Mouse (Mus musculus) embryonic facial prominence, embryonic 10.5 days (tissue): ENCODE measurements around the gene Pex14. TPM values are rescaled to one million over a fixed set of nuclear protein-coding genes. Genes with fewer than 3 reads are reported as not detected.

Experiments used
- DNase-seq: peaks from one replicate; pipeline ENCODE4 v3.0.0-alpha.2; 2017; ENCODE audit warnings: low spot score
- H3K27ac ChIP-seq: fragments of 300-500 bp; sonication (generic); replicated peaks from 2 replicates; pipeline ENCODE4 v1.5.1; 2016; ENCODE audit warnings: mild to moderate bottlenecking
- H3K27me3 ChIP-seq: fragments of 300-500 bp; sonication (generic); replicated peaks from 2 replicates; pipeline ENCODE4 v1.6.1; 2016; ENCODE audit warnings: low read depth, mild to moderate bottlenecking; ENCODE audit not compliant: poor library complexity, severe bottlenecking
- H3K36me3 ChIP-seq: fragments of 300-500 bp; sonication (generic); replicated peaks from 2 replicates; pipeline ENCODE4 v1.6.1; 2016; ENCODE audit warnings: mild to moderate bottlenecking, moderate library complexity
- H3K4me1 ChIP-seq: fragments of 300-500 bp; sonication (generic); 2 replicates; pipeline ENCODE4 v1.6.1; 2016
- H3K4me3 ChIP-seq: fragments of 300-500 bp; sonication (generic); 2 replicates; pipeline ENCODE4 v1.5.1; 2016; ENCODE audit warnings: mild to moderate bottlenecking, moderate library complexity
- H3K9me3 ChIP-seq: fragments of 300-500 bp; sonication (generic); 2 replicates; pipeline ENCODE4 v1.6.1; 2016; ENCODE audit warnings: mild to moderate bottlenecking
- WGBS: fragments of 180-500 bp; shearing (Covaris S2); methylation state at CpG from one replicate; pipeline ENCODE4 v1.1.7; 2016; 5-methylcytosine and 5-hydroxymethylcytosine counted together
- polyA plus RNA-seq: library from polyadenylated mRNA; unstranded; fragments of >200 nt; fragmentation: Nextera tagmentation; extraction: Ambion mirVana; gene quantifications from 2 replicates; pipeline ENCODE4 v1.2.1, GENCODE M21; 2016

Gene Pex14
- polyA plus RNA-seq, 1 experiment from 2014 or later, result 59.0 TPM

DNA sequence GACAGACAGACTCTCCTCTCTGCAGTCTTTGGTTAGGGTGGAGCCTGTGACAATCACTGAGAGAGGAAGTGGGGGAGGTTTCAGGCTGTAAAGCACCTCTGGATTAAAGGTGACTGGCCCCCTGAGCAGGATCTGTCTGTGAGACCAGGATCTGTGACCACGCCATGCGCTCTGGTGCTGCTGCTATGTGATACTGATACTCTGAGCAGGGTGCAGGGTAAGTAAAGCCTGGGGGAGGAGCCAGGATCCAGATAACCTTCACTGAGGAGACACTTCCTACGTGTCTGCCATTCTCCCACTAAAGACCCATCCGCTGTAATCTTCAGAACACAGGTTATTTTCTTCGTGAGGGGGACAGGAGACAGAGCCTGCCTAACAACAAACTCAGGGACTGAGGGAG is 53.8 kb downstream of the Pex14 start:
- Histone ChIP-seq H3K9me3 (no peaks in the 10 kb centered on the region), H3K4me3 (no peak overlapping the region), H3K36me3 (peaks cover 4% of the 10 kb centered on the region; the same call in 1 of the 2 replicates), H3K27me3 (peaks cover 11% of the 10 kb centered on the region; the same call in 1 of the 2 replicates), H3K27ac (no peak overlapping the region), H3K4me1 (peaks cover 83% of the 10 kb centered on the region)
- WGBS, result 50% methylated on average over 5 of the region's 5 CpGs
- DNase-seq, result no peak

DNA sequence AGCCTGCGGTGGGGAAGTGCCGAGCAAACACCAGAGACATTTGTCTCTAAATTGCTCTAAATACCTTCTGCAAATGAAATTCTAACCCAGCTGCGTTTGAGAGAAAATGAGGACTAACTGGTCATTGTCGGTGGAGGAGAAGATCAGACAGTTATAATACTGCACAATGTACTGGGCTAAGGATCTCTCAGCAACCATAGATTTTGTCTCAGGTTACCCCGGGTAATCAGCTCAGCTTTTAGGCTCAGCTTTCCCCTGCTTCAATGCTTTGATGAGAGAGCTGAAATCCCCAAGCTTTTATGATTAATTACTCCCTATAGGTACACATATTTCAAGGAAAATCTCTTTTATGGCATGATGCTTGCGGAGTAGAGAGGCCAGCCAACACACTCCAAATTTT is 59.4 kb downstream of the Pex14 start:
- no peak for DNase-seq
- Histone ChIP-seq H3K27ac (no peak overlapping the region), H3K4me3 (no peak overlapping the region), H3K4me1 (peaks cover 73% of the 10 kb centered on the region), H3K36me3 (peaks cover 15% of the 10 kb centered on the region; the same call in 1 of the 2 replicates), H3K9me3 (no peaks in the 10 kb centered on the region), H3K27me3 (no peaks in the 10 kb centered on the region)
- WGBS, result 47% methylated on average over 6 of the region's 6 CpGs

DNA sequence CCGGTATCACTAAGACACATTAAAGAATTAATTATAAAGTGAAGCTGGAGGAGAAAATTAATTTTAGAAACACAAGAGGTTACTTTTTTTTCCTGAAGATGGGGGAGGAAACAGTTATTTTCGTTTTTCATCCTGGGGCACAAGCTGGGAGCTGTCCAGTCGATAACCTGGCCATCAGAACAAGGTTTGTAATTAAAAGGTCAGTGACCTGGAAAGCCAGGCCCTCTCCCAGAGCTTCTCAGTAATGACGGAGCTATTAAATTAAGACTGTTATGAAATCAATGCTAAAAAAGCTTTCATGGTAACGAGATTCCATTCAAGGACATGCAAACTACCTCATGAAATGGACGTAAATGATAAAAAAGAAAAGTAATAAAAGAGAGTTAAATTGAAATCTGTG is 62.0 kb downstream of the Pex14 start:
- 39% methylated on average over 6 of the region's 6 CpGs for WGBS
- H3K27ac ChIP-seq, result 0 out of 2 replicates have a peak overlapping the region, but pooled peaks have one; percentile 30
- peaks cover 68% of the 10 kb centered on the region for H3K4me1 ChIP-seq
- no peak overlapping the region for H3K4me3 ChIP-seq
- no peaks in the 10 kb centered on the region for H3K9me3 ChIP-seq
- H3K27me3 ChIP-seq, result no peaks in the 10 kb centered on the region
- no peak for DNase-seq
- peaks cover 17% of the 10 kb centered on the region; the same call in 1 of the 2 replicates for H3K36me3 ChIP-seq

DNA sequence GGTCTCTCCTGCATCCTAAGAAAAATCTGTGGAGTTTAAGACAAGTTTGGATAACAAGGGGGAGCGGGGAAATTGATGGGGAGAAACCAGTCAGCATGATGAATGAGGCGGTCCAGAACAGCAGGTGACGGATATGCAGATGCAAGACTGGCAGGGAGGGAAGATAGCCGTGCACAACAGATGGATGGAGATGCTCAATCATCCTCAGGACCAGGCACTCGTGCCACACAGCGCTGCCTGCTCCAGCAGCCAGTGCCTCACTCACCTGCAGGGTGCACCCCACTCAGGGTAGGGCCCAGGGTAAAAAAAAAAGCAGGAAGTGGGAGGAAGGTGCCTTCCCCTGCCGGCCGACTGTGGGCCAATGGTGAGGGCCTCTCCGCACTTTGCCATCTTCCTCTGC is 63.1 kb downstream of the Pex14 start:
- Histone ChIP-seq H3K4me1 (peaks cover 61% of the 10 kb centered on the region), H3K36me3 (peaks cover 17% of the 10 kb centered on the region; the same call in 1 of the 2 replicates), H3K9me3 (no peaks in the 10 kb centered on the region), H3K27me3 (no peaks in the 10 kb centered on the region), H3K4me3 (no peak overlapping the region), H3K27ac (peak overlapping the region; percentile 51)
- no peak for DNase-seq
- WGBS, result 58% methylated on average over 9 of the region's 9 CpGs

DNA sequence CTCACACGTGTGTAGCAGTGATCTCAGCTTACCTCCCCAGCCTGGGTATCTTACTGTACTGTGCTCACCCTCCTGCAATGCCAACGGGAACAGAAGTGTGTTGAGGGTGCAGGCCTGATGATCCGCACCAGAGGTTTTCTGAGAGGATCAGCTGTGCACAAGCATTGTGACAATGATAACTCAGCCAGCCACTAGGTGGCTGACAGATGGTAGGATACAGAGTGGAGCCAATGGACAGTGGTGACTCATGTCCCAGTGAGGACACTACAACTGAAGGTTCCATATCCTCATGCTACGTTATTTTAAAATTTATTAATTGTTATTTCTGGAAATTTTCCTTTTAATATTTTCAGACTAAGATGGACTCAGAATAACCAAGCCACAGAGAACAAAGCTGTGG is 68.2 kb downstream of the Pex14 start:
- no peaks in the 10 kb centered on the region for H3K27me3 ChIP-seq
- H3K4me1 ChIP-seq, result peaks cover 27% of the 10 kb centered on the region
- no peak overlapping the region for H3K27ac ChIP-seq
- H3K4me3 ChIP-seq, result no peak overlapping the region
- H3K9me3 ChIP-seq, result no peaks in the 10 kb centered on the region
- DNase-seq, result no peak
- H3K36me3 ChIP-seq, result 0 out of 2 replicates have a peak, but pooled peaks cover 10% of the 10 kb centered on the region
- 75% methylated on average over 4 of the region's 4 CpGs for WGBS

DNA sequence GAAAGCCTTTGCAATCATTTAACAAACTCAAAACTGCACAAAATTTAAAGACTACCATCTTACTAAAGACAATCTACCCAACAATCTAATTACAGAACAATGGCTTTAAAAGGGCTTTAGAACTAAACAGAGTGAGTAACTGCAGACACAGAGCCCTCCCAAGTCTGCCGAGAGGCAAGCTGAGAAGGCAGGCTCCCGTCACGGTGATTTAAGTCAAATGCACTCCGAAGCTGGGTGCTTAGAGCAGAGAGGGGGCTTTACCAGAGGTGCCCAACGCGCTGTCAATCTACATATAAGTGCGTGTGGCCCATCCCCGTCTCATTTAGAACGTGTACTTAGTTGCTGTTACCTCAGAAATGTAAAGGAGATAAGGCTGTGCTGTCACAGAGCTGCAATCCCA is 72.1 kb downstream of the Pex14 start:
- Histone ChIP-seq H3K36me3 (peaks cover 11% of the 10 kb centered on the region; the same call in 1 of the 2 replicates), H3K27me3 (no peaks in the 10 kb centered on the region), H3K4me1 (peaks cover 31% of the 10 kb centered on the region), H3K27ac (no peak overlapping the region), H3K4me3 (no peak overlapping the region), H3K9me3 (no peaks in the 10 kb centered on the region)
- DNase-seq, result no peak
- 62% methylated on average over 9 of the region's 9 CpGs for WGBS

DNA sequence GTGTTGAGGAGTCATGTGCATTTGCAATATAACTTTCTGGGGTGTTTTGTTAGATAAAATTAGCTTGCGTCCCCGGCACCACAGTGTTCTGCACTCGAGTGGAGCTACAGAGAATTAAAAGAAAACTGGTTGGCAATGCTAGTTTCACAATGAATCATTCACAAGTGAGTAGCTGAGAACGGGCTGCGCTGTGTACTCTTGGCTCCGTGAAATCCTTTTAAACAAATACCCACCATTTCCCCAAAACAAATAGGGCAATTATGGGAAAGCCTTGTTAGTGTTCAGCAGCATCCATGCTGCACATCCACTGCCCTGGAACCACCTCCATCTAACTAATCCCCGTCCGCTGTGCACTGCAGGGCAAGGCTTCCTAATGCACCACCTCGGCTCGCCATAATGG is 74.4 kb downstream of the Pex14 start:
- peaks cover 31% of the 10 kb centered on the region for H3K4me1 ChIP-seq
- H3K4me3 ChIP-seq, result no peak overlapping the region
- H3K36me3 ChIP-seq, result peaks cover 6% of the 10 kb centered on the region; the same call in 1 of the 2 replicates
- H3K9me3 ChIP-seq, result no peaks in the 10 kb centered on the region
- no peak overlapping the region for H3K27ac ChIP-seq
- 74% methylated on average over 10 of the region's 10 CpGs for WGBS
- no peaks in the 10 kb centered on the region for H3K27me3 ChIP-seq
- no peak for DNase-seq

DNA sequence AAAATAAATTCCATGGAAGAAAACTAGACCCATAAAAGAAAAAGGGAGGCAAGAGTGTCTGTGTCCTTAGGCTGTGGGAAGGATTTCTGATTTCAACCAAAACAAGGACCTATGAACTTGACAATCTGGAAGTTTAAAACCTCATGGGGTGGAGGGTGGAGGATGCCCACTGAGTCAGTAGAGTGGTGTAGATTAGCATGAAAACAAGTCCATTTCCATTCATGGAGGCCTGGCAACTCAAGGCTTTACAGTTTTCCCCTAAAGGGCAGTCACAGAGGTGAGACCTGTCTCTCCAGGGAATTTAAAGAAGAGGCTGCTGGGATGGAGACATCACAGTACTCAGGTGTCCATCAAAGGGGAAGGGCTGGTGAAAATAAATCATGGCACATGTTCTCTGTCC is 78.7 kb downstream of the Pex14 start:
- no peak for DNase-seq
- no peak overlapping the region for H3K4me3 ChIP-seq
- peaks cover 11% of the 10 kb centered on the region for H3K36me3 ChIP-seq
- no peak overlapping the region for H3K27ac ChIP-seq
- no peaks in the 10 kb centered on the region for H3K27me3 ChIP-seq
- peaks cover 28% of the 10 kb centered on the region for H3K4me1 ChIP-seq
- no peaks in the 10 kb centered on the region for H3K9me3 ChIP-seq

DNA sequence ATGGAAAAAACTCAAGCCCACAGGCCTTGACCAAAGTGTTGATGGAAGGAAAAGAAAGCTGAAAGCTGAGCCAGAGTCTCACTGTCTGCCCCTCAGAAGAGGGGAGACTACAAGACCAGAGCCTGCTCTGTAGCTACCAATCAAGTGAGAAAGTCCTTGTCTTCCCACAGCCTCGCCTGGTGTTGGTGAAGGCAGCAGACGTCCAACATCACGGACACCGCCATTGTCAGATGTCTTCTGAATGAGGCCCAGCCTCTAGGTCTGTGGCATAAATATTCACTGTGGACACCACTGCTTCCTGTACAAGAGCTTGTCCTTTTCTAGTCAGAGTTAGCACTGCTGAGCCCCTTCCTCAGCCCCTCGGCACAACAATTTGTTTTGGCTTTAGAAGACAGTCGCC is 80.2 kb downstream of the Pex14 start:
- no peak overlapping the region for H3K4me3 ChIP-seq
- peaks cover 24% of the 10 kb centered on the region for H3K4me1 ChIP-seq
- H3K36me3 ChIP-seq, result peaks cover 12% of the 10 kb centered on the region
- DNase-seq, result no peak
- H3K27ac ChIP-seq, result no peak overlapping the region
- no peaks in the 10 kb centered on the region for H3K9me3 ChIP-seq
- WGBS, result 88% methylated on average over 6 of the region's 6 CpGs
- H3K27me3 ChIP-seq, result no peaks in the 10 kb centered on the region

DNA sequence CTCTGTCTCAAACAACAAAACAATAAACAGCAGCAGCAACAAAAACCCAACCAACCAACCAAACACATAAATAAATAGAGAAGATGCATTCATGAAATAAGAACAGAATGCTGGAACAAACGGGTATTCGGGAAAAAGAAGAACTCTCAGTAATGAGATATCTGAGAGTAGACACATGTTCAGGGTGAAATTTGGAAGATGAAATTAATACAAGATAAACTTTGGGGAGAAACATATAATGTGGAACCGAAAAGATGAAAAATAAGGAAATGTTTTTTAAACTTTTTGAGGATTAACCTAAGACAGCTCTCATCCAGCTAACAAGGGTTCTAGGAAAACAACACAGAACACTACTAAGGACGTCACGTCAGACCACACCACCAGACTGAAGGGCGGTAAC is 92.9 kb downstream of the Pex14 start:
- Histone ChIP-seq H3K27ac (no peak overlapping the region), H3K36me3 (no peaks in the 10 kb centered on the region), H3K4me1 (no peaks in the 10 kb centered on the region), H3K27me3 (no peaks in the 10 kb centered on the region), H3K9me3 (no peaks in the 10 kb centered on the region), H3K4me3 (no peak overlapping the region)
- 95% methylated on average over 6 of the region's 6 CpGs for WGBS
- DNase-seq, result no peak

DNA sequence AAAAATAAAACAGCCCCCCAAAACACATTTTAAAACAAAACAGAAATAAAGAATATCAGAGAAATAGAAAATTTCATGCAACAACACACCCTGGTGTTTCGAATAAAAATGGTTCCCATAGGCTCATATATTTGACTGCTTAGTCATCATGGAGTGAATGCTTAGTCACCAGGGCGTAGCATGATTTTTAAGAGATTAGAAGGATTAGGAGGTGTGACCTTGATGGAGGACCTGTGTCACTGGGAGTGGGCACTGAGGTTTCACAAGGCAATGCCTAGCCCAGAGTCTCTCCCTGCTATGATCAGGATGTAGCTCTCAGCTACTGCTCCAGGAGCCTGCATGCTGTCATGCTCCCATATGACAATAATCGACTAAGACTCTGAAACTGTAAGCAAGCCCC is 93.6 kb downstream of the Pex14 start:
- Histone ChIP-seq H3K9me3 (no peaks in the 10 kb centered on the region), H3K36me3 (peaks cover under 1% of the 10 kb centered on the region), H3K4me1 (no peaks in the 10 kb centered on the region), H3K4me3 (no peak overlapping the region), H3K27me3 (no peaks in the 10 kb centered on the region), H3K27ac (no peak overlapping the region)
- no peak for DNase-seq
- 94% methylated on average over 3 of the region's 3 CpGs for WGBS

DNA sequence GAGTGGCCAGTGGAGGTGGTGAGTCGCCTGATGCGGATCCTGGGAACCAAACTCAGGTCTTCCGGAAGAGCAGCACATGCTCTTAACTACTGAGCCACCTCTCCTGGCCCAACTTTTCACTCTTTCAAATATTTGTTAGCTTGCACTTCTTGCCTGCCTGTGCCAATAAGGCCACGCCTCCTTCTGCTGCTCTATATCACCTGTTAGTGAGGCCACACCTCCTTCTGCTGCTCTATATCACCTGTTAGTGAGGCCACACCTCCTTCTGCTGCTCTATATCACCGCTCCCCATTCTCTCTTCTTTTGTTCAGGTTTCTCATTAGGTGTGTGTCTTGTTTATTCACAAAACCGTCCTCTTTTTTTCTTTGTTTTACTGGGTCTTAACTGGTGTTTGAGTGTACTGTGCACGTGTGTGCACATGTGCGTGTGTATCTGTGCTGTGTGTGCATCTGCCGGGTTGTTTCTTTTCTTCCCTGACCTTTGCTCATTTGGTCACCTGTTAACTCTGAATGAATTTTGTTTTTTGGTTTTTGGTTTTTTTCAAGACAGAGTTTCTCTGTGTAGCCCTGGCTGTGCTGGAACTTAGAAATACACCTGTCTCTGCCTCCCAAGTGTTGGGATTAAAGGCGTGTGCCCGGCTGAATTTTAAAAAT is 97.1 kb downstream of the Pex14 start:
- no peak overlapping the region for H3K27ac ChIP-seq
- no peak overlapping the region for H3K4me3 ChIP-seq
- no peaks in the 10 kb centered on the region for H3K4me1 ChIP-seq
- no peaks in the 10 kb centered on the region for H3K27me3 ChIP-seq
- peaks cover 18% of the 10 kb centered on the region for H3K36me3 ChIP-seq
- H3K9me3 ChIP-seq, result no peaks in the 10 kb centered on the region
- WGBS, result 91% methylated on average over 11 of the region's 11 CpGs
- DNase-seq, result no peak

DNA sequence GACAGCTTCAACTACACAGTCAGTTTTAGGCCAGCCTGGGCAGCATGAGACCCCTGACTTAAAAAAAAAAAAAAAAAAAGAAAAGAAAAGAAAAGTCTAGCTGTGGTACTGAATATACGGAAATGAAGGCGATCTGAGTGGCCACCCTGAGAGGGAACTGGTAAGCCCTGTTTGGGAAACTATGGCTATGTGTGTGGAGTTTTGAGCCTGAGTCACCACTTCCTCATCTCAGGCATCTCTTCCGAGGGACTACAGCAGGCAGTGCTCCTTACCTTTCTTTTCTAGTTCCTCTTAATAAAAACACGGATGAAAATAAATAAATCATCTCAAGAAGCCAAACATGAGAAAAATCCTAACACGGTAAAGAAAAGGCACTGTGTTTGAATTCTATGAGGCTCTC is 98.2 kb downstream of the Pex14 start:
- no peak for DNase-seq
- Histone ChIP-seq H3K36me3 (peaks cover 19% of the 10 kb centered on the region), H3K27me3 (no peaks in the 10 kb centered on the region), H3K27ac (no peak overlapping the region), H3K4me1 (no peaks in the 10 kb centered on the region), H3K4me3 (no peak overlapping the region), H3K9me3 (no peaks in the 10 kb centered on the region)
- WGBS, result 92% methylated on average over 5 of the region's 5 CpGs
